Mouse (Mus musculus) brain, embryonic 14.5 days (tissue): Measurements from ENCODE around the gene Gm20481.
A peak's percentile ranks its signal among the peaks of the same experiment; 100 is the strongest.

Source experiments
- CTCF ChIP-seq: fragments of 200-500 bp; IDR thresholded peaks from 2 replicates; pipeline ENCODE4 v1.5.1; 2012; ENCODE audit warnings: inconsistent platforms, mild to moderate bottlenecking, moderate library complexity, borderline replicate concordance; ENCODE audit not compliant: insufficient read depth, insufficient read length; ENCODE audit errors: extremely low read depth
- POLR2A ChIP-seq: fragments of 200-500 bp; IDR thresholded peaks from 2 replicates; pipeline ENCODE4 v1.6.1; 2012; ENCODE audit warnings: mild to moderate bottlenecking, inconsistent platforms, borderline replicate concordance; ENCODE audit not compliant: poor library complexity, insufficient read depth, insufficient read length, severe bottlenecking; ENCODE audit errors: extremely low read depth

DNA sequence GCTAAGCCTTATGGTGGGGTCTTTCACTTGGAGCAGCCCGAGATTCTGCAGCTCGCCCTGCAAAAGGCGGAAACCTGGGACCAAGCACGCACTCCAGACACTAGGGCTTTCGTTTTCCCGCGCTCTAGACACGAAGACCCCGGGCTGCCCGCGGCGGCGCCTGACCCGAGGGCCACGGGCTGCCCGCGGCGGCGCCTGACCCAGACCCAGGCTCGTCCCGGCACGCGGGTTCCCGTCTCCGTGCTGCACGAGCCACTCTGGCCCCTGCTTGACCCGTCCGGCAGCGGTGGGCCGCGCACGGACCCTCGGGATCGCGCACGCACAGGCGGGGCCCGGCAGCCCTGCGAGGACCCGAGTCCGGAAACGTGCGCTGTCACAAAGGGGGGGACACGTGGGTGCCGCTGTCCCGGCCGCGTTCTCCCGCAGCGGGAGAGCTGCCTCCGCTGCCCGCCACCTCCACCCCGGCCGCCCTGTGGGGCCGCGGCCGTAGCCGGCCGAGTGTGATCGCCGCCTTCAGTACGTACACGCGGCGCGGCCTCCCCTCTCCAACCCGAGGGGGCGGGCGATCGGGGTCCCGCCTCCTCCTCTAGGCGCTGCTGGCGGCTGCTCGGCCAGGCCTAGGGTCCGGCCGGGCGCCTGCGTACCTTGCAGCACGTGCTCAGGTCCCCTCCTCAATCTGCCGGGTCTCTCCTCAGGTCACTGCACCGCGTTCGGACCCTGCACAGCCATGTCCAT is 31.2 kb downstream of the Gm20481 start, which contains the start of gene Vars:
- TF ChIP-seq CTCF (no peak), POLR2A (peak; percentile 78; the same call in 1 of the 2 replicates)
